12 mouse cellular contexts compared by ENCODE assay signal in genomic region chr12:94282931-94283330, GRCm38 (mm10).
"Had no signal": no experiment of that assay in that cellular context is flagged by ENCODE, and none has a peak within 500 bp of the region (broad histone marks: within the 10 kb centered on the region; RNA-seq: fewer than 3 reads in every experiment).

No protein-coding gene starts in this region.

- H3K4me1 ChIP-seq: limb, embryonic 12.5 days; liver, embryonic 13.5 days; neural tube, embryonic 12.5 days had no signal

- H3K27ac ChIP-seq: layer of hippocampus, adult 2 months; limb, embryonic 12.5 days; liver, embryonic 13.5 days; neural tube, embryonic 12.5 days had no signal

- H3K4me2 ChIP-seq: limb, embryonic 12.5 days; liver, embryonic 13.5 days; neural tube, embryonic 12.5 days had no signal

- ATAC-seq: liver, postnatal 0 days had no signal

- H3K27me3 ChIP-seq: limb, embryonic 12.5 days; liver, embryonic 13.5 days; neural tube, embryonic 12.5 days had no signal

- H3K4me3 ChIP-seq: layer of hippocampus, adult 2 months; limb, embryonic 12.5 days; liver, embryonic 13.5 days; neural tube, embryonic 12.5 days had no signal

- DNase-seq: kidney, postnatal 10 days; kidney, postnatal 4 days; liver; liver, embryonic 13.5 days; liver, postnatal 0 days; lung, postnatal 10 days; midbrain, embryonic 14.5 days; retina, postnatal 1 day; thymus, postnatal 36 days had no signal

- H3K36me3 ChIP-seq: limb, embryonic 12.5 days; liver, embryonic 13.5 days; neural tube, embryonic 12.5 days had no signal

- H3K9me3 ChIP-seq: limb, embryonic 12.5 days; liver, embryonic 13.5 days; neural tube, embryonic 12.5 days had no signal

- H3K9ac ChIP-seq: limb, embryonic 12.5 days; liver, embryonic 13.5 days; liver, postnatal 0 days; neural tube, embryonic 12.5 days had no signal
